Mouse (Mus musculus) c-Kit-positive CD71-positive TER-119-negative erythroid progenitor cells, embryonic 14.5 days (primary cell): Measurements from ENCODE around the gene Bcl6.

Experiments
- DNase-seq: peaks from one replicate; pipeline ENCODE4 v3.0.0-alpha.2; 2013; ENCODE audit warnings: low read depth

Bcl6 gene

GRCm38 (mm10) chr16:23988466-23989208 lies at the start of gene Bcl6, which contains the start of gene Gm37419:
TSS of gene Bcl6 (minus strand) at chr16:23988852.
TSS of gene Gm37419 (plus strand) at chr16:23988482.
- peak; percentile 80 for DNase-seq

- DNase-seq: no peak
Observed at GRCm38 (mm10) chr16:24036398-24036797, 47.7 kb upstream of the Bcl6 start.

- DNase-seq: no peak
Observed at GRCm38 (mm10) chr16:24035767-24036166, 47.1 kb upstream of the Bcl6 start.

GRCm38 (mm10) chr16:24034450-24034849 lies 45.8 kb upstream of the Bcl6 start:
- no peak for DNase-seq

DNA sequence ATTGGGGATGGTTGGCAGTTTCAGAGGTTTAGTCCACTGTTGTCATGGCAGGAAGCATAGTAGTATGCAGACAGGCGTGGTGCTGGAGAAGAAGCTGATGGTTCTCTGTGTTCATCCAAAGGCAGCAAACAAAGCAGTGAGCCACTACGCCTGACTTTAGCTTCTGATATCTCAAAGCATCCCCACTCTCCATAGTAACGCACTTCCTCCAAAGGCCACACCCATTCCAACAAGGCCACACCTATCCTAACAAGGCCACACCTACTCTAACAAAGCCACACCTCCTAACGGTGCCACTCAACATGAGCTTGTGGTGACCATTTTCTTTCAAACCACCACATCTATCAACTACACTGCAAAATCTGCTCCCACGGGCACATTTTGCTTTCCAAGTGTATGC lies 44.6 kb upstream of the Bcl6 start:
- no peak for DNase-seq

- DNase-seq: no peak
Observed at GRCm38 (mm10) chr16:24029965-24030672, 41.5 kb upstream of the Bcl6 start.

DNA sequence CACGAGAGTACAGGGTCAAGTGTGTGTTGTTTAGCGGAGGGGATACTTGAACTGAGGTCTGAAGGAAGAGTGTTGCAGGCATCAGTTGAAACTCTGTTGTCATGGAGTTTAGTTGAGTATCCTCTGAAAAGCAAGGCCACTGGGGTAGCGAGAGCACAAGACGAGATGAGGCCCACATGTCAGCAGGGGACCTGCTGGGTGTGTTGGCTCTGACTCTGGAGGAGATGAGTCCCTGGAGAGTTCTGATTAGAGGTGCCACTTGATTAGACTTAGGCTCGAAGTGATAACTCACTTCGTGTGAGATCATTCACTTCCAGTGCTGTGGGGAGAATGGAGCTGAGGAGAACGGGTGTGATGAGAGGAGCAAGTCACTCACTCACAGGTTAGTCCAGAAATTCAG lies 36.8 kb upstream of the Bcl6 start:
- no peak for DNase-seq

- DNase-seq: no peak
Observed at GRCm38 (mm10) chr16:24022605-24023004, 34.0 kb upstream of the Bcl6 start.

DNA sequence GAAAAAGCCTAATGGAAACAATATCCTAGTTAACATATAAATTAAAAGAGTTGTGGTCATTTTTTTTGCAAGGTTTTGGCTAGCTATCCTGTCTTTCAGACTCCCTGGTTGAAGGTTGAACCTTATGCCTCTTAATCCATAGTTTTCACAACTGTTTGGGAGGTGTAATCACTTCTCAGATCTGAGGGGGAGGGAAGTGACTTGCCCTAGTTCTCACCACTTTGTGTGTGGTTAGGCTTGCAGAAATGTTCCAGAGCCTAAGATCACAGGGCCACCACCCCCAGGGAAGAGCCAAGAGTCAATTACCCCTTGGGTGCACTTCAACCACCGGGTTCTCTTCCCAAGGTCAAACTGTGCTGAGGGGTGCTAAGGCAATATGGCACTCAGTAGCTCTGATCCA lies 33.1 kb upstream of the Bcl6 start:
- DNase-seq: no peak

DNA sequence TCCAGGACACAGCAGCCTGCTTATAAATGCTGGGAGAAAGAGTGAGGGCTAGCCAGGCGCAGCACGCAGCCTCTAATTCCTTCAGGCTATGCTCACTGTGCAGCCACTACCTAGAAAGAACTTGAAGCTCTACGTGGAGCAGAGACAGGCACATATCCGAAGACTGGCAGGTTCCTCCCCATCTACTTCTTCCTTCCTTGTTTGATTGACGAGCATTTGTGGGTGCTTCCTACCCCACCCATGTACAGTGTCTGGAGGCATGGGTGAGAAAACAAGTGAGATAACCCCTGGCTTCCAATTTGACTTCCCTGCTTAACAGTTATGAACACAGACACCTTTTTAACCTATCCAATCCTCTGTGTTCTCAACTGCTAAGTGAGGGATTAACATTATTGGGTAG lies 28.1 kb upstream of the Bcl6 start:
- DNase-seq: no peak

GRCm38 (mm10) chr16:24016273-24016672 lies 27.6 kb upstream of the Bcl6 start:
- no peak for DNase-seq

DNA sequence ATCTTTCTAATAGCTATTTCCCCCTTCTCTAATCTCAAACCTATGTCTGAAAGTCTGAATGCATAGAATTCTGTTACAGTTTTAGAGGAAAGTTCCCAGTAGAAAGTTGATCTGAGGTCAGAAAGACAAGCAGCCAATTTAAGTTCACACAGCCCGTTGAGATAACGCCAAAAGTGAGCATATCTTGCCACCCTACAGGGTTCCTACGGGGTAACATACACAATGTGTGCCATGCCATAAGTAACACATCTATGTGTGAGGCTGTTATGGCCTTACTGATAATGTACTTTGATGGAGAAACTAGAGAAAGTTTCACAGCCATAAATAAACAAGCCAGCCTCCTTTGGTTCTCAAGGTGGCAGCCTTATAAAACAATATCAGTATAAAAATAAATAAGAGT lies 25.7 kb upstream of the Bcl6 start:
- no peak for DNase-seq

- no peak for DNase-seq
Observed at GRCm38 (mm10) chr16:24012066-24012465, 23.4 kb upstream of the Bcl6 start.

DNA sequence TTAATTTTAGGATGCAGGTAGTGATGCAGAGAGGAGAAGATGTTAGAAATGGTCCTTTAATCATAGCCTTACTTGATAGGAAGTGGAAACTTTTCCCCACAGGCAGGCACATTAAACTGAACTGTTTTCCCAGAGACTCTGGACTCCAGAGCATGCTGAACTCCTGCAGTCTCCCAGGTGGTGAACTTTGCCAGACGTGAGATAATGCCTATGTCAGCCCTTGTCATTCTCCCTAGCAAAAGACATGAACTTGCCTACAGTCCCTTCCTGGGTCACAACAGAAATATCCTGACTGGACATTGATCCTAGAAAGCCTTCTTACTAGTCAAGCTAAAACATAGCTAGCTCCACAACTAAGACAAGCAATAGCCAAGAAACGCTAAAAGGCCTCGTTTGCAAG lies 22.7 kb upstream of the Bcl6 start:
- DNase-seq: no peak

GRCm38 (mm10) chr16:24009891-24010290 lies 21.2 kb upstream of the Bcl6 start:
- DNase-seq: no peak

DNA sequence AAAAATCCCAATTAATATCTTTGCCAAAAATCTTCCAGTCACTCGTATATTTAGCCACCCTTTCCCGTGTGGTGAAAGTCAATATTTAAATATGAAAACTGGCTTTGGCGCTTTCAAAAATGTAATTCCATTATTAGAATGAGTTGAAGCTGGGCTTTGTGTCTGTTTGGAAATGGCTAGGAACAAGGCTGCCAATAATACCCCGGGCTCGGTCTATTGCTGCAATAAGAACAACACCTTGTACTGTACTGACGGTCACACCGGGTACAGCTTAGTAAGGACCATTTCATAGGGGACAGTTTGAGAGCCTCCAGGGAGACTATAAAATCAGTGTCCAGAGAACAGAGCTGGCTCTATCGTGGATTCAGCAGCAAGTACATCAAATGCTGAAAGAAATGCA lies 17.3 kb upstream of the Bcl6 start:
- no peak for DNase-seq

GRCm38 (mm10) chr16:23997912-23998311 lies 9.3 kb upstream of the Bcl6 start:
- no peak for DNase-seq

DNA sequence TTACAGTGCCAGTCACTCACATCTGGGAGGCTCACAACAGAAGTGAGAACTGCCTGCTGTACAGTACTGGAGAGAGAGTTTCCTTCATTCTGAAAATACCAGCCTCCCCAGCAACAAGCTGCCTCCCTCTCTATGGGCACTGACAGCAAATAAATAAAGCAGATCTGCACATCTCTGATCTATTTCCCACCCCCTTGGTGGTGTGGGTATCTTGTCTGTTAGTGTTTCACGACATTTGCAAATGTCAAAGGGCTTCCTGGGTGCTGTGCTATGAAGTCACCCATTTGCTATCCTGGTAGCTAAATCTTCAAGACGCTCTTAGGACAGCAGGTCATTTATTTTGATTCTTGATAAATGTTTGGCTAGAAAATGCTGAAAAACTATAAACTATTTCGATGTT lies 8.6 kb upstream of the Bcl6 start:
- DNase-seq: no peak

DNA sequence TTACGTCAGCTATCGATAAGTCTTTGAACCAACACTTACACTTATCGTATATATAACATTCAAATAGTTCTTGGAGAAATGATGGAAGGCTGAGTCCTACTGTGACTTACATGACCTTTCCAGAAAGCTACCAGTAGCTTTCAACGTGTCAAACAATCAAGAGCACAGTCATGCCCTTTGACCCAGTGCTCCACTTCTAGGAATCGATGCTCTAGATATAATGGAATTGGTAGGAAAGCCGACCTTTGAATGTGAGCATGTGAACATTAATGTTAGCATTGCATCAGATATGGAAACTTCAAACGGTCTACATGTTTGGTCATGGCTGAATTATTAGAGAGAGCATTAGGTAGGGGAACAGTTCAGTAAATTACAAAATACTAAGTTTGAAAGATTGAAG lies 7.7 kb upstream of the Bcl6 start:
- no peak for DNase-seq

GRCm38 (mm10) chr16:23993351-23994321 lies 5.0 kb upstream of the Bcl6 start:
- DNase-seq: no peak

DNA sequence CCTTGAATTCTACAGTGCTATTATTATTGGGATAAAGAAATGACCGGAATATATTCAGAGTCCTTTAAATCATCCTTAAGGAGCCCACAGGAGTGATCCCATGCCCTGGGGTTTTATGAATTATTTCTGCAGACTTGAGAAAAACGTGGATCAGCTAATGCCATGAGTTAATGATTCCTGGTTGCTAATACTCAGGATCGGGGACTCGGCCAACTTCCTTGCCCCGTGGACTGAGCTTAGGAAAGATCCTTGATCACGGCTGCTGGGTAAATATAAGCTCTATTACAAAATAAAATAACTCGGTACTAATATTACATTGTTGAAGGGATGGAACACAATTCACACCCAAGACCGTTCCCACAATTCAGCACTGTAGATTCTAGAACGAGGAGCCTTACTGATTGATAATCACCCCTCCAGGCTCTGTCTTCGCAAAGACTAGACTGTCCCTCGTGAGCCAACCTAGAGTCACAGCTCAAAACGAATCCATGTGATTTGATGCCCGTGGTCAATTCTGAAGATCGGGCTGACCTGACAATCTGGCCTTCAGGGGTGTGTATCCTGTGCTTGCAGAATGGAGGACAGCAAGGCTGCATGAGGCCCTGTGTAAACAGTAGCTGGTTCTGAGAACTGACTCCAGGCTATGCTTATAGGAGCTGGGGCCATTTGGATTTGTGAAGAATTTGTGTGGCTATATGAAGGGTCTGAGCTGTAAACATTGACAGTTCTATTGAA lies 3.4 kb upstream of the Bcl6 start:
- no peak for DNase-seq

DNA sequence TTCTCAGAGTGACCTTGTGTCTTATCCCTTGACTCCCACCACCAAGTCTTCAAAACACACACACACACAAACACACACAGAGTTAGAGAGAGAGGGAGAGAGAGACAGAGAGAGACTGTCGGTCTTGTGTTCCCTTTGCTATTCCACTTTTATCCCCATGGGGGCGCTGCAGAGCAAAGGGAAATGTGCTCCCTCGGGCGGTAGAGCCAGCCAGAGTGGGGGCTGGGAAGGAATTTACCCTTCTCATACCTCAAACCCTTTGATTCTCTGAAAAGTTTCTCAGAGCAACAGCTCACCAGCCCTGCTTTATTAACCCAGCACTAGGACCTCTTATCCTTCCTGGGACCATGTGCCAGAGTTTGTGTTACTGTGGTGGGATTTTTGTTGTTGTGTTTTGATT lies 2.5 kb upstream of the Bcl6 start:
- DNase-seq: no peak
